Mouse (Mus musculus) cortical plate, adult 2 months (tissue): ENCODE data around the gene Phkb.

Experiments used
- CTCF ChIP-seq: fragments of 200-500 bp; IDR thresholded peaks from 2 replicates; pipeline ENCODE4 v1.5.1; 2011; ENCODE audit warnings: mild to moderate bottlenecking, control low read depth, low read length; ENCODE audit not compliant: insufficient read depth; ENCODE audit errors: extremely low read depth
- POLR2A ChIP-seq: fragments of 200-500 bp; IDR thresholded peaks from 2 replicates; pipeline ENCODE4 v1.6.1; 2011; ENCODE audit warnings: mild to moderate bottlenecking, low read length, control low read depth; ENCODE audit not compliant: insufficient read depth; ENCODE audit errors: extremely low read depth

- no peak for TF ChIP-seq CTCF
- TF ChIP-seq POLR2A, result no peak
Observed at GRCm38 (mm10) chr8:86038462-86038861, 197.7 kb downstream of the Phkb start.
